Mouse (Mus musculus): ENCODE data around the gene Catip. TPM values are rescaled to one million over a fixed set of nuclear protein-coding genes. Genes with fewer than 3 reads are reported as not detected.
"Not testable (repeated sequence)": the region's sequence is repeated elsewhere in the genome, so short reads cannot be mapped to it uniquely, and the experiment has no call there.

Gene Catip
- 1.2 and 1.7 TPM in 2 replicates for polyA plus RNA-seq (2014; fragmentation: Nextera tagmentation; extraction: Ambion mirVana)

- Histone ChIP-seq H3K27ac (no peak within 1 kb of the TSS), H3K4me2 (replicated peaks) (no peak within 1 kb of the TSS), H3K9ac (no peak within 1 kb of the TSS), H3K4me1 (replicated peaks; ENCODE audit: control insufficient read depth, insufficient read depth, low read length) (no peaks in the 10 kb centered on the region), H3K27me3 (ENCODE audit: control insufficient read depth, insufficient read depth, low read length) (no peaks in the 10 kb centered on the region), H3K36me3 (replicated peaks; ENCODE audit: control insufficient read depth, insufficient read depth) (no peaks in the 10 kb centered on the region), H3K9me3 (ENCODE audit: control insufficient read depth, low read length) (no peaks in the 10 kb centered on the region), H3K4me3 (replicated peaks; ENCODE audit: low read length) (no peak within 1 kb of the TSS)
- 0% methylated on average over 2 of the region's 2 CpGs for WGBS
- DNase-seq (ENCODE audit: low spot score), result peak; percentile 88
- peak; percentile 62; the same call in 1 of the 2 replicates for ATAC-seq (ENCODE audit: low FRiP score)
These were observed at the start of gene Catip for GRCm38 (mm10) chr1:74361812-74362211. Catip (plus strand) TSS chr1:74362108.

- Histone ChIP-seq H3K4me1 (replicated peaks; ENCODE audit: control insufficient read depth, insufficient read depth, low read length) (no peaks in the 10 kb centered on the region), H3K9me3 (ENCODE audit: control insufficient read depth, low read length) (no peaks in the 10 kb centered on the region), H3K36me3 (replicated peaks; ENCODE audit: control insufficient read depth, insufficient read depth) (no peaks in the 10 kb centered on the region), H3K27ac (no peak overlapping the region), H3K4me2 (replicated peaks) (no peak overlapping the region), H3K4me3 (replicated peaks; ENCODE audit: low read length) (no peak overlapping the region), H3K27me3 (ENCODE audit: control insufficient read depth, insufficient read depth, low read length) (no peaks in the 10 kb centered on the region), H3K9ac (no peak overlapping the region)
- 5% methylated on average over 3 of the region's 3 CpGs for WGBS
- ATAC-seq (ENCODE audit: low FRiP score), result peak; percentile 51; the same call in 1 of the 2 replicates
- DNase-seq (ENCODE audit: low spot score), result peak; percentile 87
These were observed 48.7 kb upstream of the Catip start for GRCm38 (mm10) chr1:74313049-74313692.

GRCm38 (mm10) chr1:74314796-74315195 is 47.1 kb upstream of the Catip start:
- no peak overlapping the region for H3K4me2 ChIP-seq (replicated peaks)
- H3K27ac ChIP-seq, result no peak overlapping the region
- H3K4me1 ChIP-seq (replicated peaks; ENCODE audit: control insufficient read depth, insufficient read depth, low read length), result no peaks in the 10 kb centered on the region
- H3K36me3 ChIP-seq (replicated peaks; ENCODE audit: control insufficient read depth, insufficient read depth), result no peaks in the 10 kb centered on the region
- ATAC-seq (ENCODE audit: low FRiP score), result no peak
- H3K27me3 ChIP-seq (ENCODE audit: control insufficient read depth, insufficient read depth, low read length), result no peaks in the 10 kb centered on the region
- no peak overlapping the region for H3K4me3 ChIP-seq (replicated peaks; ENCODE audit: low read length)
- WGBS, result 93% methylated on average over 3 of the region's 3 CpGs
- no peak overlapping the region for H3K9ac ChIP-seq
- no peaks in the 10 kb centered on the region for H3K9me3 ChIP-seq (ENCODE audit: control insufficient read depth, low read length)
- DNase-seq (ENCODE audit: low spot score), result no peak

GRCm38 (mm10) chr1:74316114-74316827 is 45.6 kb upstream of the Catip start:
- ATAC-seq (ENCODE audit: low FRiP score) (no peak), DNase-seq (ENCODE audit: low spot score) (no peak)
- Histone ChIP-seq H3K27me3 (ENCODE audit: control insufficient read depth, insufficient read depth, low read length) (no peaks in the 10 kb centered on the region), H3K27ac (no peak overlapping the region), H3K4me2 (replicated peaks) (no peak overlapping the region), H3K4me3 (replicated peaks; ENCODE audit: low read length) (no peak overlapping the region), H3K9me3 (ENCODE audit: control insufficient read depth, low read length) (no peaks in the 10 kb centered on the region), H3K4me1 (replicated peaks; ENCODE audit: control insufficient read depth, insufficient read depth, low read length) (no peaks in the 10 kb centered on the region), H3K9ac (no peak overlapping the region), H3K36me3 (replicated peaks; ENCODE audit: control insufficient read depth, insufficient read depth) (no peaks in the 10 kb centered on the region)
- 86% methylated on average over 4 of the region's 4 CpGs for WGBS

GRCm38 (mm10) chr1:74318711-74319110 is 43.2 kb upstream of the Catip start:
- Histone ChIP-seq H3K36me3 (replicated peaks; ENCODE audit: control insufficient read depth, insufficient read depth) (no peaks in the 10 kb centered on the region), H3K27me3 (ENCODE audit: control insufficient read depth, insufficient read depth, low read length) (no peaks in the 10 kb centered on the region), H3K9me3 (ENCODE audit: control insufficient read depth, low read length) (no peaks in the 10 kb centered on the region), H3K4me3 (replicated peaks; ENCODE audit: low read length) (no peak overlapping the region), H3K4me2 (replicated peaks) (no peak overlapping the region), H3K9ac (no peak overlapping the region), H3K4me1 (replicated peaks; ENCODE audit: control insufficient read depth, insufficient read depth, low read length) (no peaks in the 10 kb centered on the region), H3K27ac (no peak overlapping the region)
- no peak for ATAC-seq (ENCODE audit: low FRiP score)
- WGBS, result 92% methylated on average over 3 of the region's 3 CpGs
- DNase-seq (ENCODE audit: low spot score), result no peak

GRCm38 (mm10) chr1:74321396-74321795 is 40.5 kb upstream of the Catip start:
- Histone ChIP-seq H3K9ac (no peak overlapping the region), H3K4me3 (replicated peaks; ENCODE audit: low read length) (no peak overlapping the region), H3K27ac (no peak overlapping the region), H3K9me3 (ENCODE audit: control insufficient read depth, low read length) (no peaks in the 10 kb centered on the region), H3K27me3 (ENCODE audit: control insufficient read depth, insufficient read depth, low read length) (no peaks in the 10 kb centered on the region), H3K4me1 (replicated peaks; ENCODE audit: control insufficient read depth, insufficient read depth, low read length) (no peaks in the 10 kb centered on the region), H3K4me2 (replicated peaks) (no peak overlapping the region), H3K36me3 (replicated peaks; ENCODE audit: control insufficient read depth, insufficient read depth) (no peaks in the 10 kb centered on the region)
- no peak for ATAC-seq (ENCODE audit: low FRiP score)
- 87% methylated on average over 3 of the region's 3 CpGs for WGBS
- DNase-seq (ENCODE audit: low spot score), result no peak

- not testable (repeated sequence) for H3K9ac ChIP-seq; DNase-seq (ENCODE audit: low spot score); ATAC-seq (ENCODE audit: low FRiP score); H3K36me3 ChIP-seq (replicated peaks; ENCODE audit: control insufficient read depth, insufficient read depth); H3K27me3 ChIP-seq (ENCODE audit: control insufficient read depth, insufficient read depth, low read length); H3K27ac ChIP-seq; H3K4me2 ChIP-seq (replicated peaks); H3K4me3 ChIP-seq (replicated peaks; ENCODE audit: low read length); H3K9me3 ChIP-seq (ENCODE audit: control insufficient read depth, low read length); H3K4me1 ChIP-seq (replicated peaks; ENCODE audit: control insufficient read depth, insufficient read depth, low read length)
- 75% methylated on average over 2 of the region's 2 CpGs for WGBS
These were observed 35.0 kb upstream of the Catip start for GRCm38 (mm10) chr1:74326916-74327315.

GRCm38 (mm10) chr1:74329899-74330431 is 31.9 kb upstream of the Catip start:
- 81% methylated on average over 7 of the region's 7 CpGs for WGBS
- no peak for DNase-seq (ENCODE audit: low spot score)
- no peak overlapping the region for H3K27ac ChIP-seq

GRCm38 (mm10) chr1:74331046-74331681 is 30.7 kb upstream of the Catip start:
- Histone ChIP-seq H3K4me1 (replicated peaks; ENCODE audit: control insufficient read depth, insufficient read depth, low read length) (peaks cover 13% of the 10 kb centered on the region), H3K27ac (no peak overlapping the region), H3K9me3 (ENCODE audit: control insufficient read depth, low read length) (no peaks in the 10 kb centered on the region), H3K4me2 (replicated peaks) (no peak overlapping the region), H3K36me3 (replicated peaks; ENCODE audit: control insufficient read depth, insufficient read depth) (peaks cover 7% of the 10 kb centered on the region; the same call in 1 of the 2 replicates), H3K4me3 (replicated peaks; ENCODE audit: low read length) (no peak overlapping the region), H3K27me3 (ENCODE audit: control insufficient read depth, insufficient read depth, low read length) (no peaks in the 10 kb centered on the region), H3K9ac (no peak overlapping the region)
- ATAC-seq (ENCODE audit: low FRiP score), result no peak
- WGBS, result 81% methylated on average over 4 of the region's 4 CpGs
- DNase-seq (ENCODE audit: low spot score), result no peak

More at GRCm38 (mm10) chr1:74329899-74330431, 31.9 kb upstream of the Catip start:
- Histone ChIP-seq H3K4me3 (replicated peaks; ENCODE audit: low read length) (no peak overlapping the region), H3K4me2 (replicated peaks) (no peak overlapping the region), H3K27me3 (ENCODE audit: control insufficient read depth, insufficient read depth, low read length) (no peaks in the 10 kb centered on the region), H3K36me3 (replicated peaks; ENCODE audit: control insufficient read depth, insufficient read depth) (peaks cover 7% of the 10 kb centered on the region; the same call in 1 of the 2 replicates), H3K9ac (no peak overlapping the region), H3K4me1 (replicated peaks; ENCODE audit: control insufficient read depth, insufficient read depth, low read length) (peaks cover 8% of the 10 kb centered on the region), H3K9me3 (ENCODE audit: control insufficient read depth, low read length) (no peaks in the 10 kb centered on the region)
- ATAC-seq (ENCODE audit: low FRiP score), result no peak
